Mouse (Mus musculus): ENCODE data around the gene Dcps. TPM values are rescaled to one million over a fixed set of nuclear protein-coding genes. Genes with fewer than 3 reads are reported as not detected.

The Dcps gene
- total RNA-seq (2023), result 10 to 100 TPM; 20.9 to 26.4 TPM

DNA sequence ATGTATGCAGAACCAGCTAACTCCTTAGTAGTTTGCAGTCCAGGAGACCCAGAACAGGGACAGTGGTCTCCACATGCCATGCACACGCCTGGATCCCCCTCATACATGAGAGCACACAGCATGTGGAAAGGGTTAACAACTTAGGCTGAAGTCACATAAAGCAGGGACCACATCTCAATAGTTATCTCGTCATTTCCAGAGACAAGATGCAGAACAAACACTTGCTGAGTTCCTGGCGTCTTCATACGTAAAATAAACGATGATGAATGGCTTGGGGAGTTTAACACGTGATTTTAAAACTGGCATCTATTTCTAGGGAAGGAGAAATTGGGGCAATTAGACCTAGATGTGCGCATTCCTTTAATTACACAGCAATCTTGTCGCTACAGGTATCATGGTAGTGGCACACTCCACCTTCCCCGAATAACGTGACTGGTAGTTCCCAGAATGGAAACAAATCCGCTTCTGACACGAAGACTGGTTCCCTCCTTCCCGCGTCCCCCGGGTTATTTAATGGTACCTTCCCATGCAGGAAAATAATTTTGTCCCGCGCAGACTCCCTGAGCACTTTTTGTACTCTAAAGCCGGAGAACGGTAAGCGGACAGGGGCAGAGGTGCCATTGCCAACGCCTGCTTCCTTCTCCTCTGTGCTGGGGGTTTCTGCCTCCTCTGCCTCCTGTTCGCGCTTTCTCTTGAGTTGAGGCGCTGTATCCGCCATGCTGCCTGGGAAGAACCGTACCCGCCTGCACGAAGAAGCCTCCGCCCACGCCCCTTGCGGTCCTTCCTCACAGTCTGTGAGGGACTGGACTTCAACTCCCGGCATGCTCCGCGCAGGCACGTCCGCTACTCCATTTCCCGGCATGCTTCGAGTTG, at the start of gene Dcps:
Gene Dcps (minus strand): TSS at position 811 of the 873 bp plus-strand sequence.

DNA sequence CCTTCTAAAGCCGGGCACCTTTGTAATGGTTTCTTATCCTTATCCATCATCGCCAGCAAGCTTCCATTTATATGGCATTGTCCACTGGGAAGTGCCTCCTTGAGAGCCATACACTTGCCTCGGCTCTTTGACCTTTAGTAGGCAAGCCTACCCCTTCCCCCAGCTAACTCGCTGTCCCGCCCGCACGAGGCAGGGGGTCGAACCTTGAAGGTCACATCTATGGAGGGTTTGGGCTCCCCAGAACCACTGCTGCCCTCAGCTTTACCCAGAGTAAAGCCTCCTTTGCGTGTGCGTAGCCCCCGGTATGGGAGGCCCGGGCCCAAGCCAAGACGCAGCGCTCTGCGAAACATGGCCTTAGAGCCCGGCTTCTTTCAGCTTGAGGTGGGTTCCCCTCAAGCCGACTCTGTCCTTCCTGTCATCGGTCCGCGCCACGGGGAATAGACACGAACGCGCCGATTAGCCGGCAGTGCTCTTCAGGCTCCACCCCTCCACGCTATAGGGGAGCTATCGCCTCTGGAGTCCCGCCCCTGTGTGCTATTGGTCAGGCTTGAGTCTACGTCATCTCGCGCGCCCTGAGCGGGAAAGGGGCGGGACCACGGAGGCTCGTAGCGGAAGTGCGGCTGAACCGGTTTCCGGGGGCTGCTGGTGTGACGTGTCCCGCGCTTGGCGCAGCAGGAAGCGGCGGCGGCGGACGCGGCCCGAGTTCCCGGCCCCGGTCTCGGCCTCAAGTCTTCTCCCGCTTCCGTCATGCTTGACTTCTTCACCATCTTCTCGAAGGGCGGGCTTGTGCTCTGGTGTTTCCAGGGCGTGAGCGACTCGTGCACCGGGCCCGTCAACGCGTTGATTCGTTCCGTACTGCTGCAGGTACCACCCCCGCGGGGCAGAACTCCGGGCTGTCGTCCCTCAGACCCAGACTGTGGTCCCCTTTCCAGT, 34.9 kb upstream of the Dcps start, which contains the start of gene Foxred1:
Gene Foxred1 (minus strand): TSS at position 514 of the 933 bp plus-strand sequence.

GRCm38 (mm10) chr9:35199772-35200471, 24.1 kb upstream of the Dcps start, which contains the start of the genes Srpr and Tirap:
Gene Srpr (plus strand): TSS chr9:35200175.
Gene Tirap (minus strand): TSS chr9:35200291.

GRCm38 (mm10) chr9:35119168-35119567, 56.7 kb downstream of the Dcps start, which contains the start of gene St3gal4:
Gene St3gal4 (minus strand): TSS chr9:35119268.

Other genes starting within 250 kb of the Dcps start
- gene St3gal4, start 56.8 kb downstream of the Dcps start, total RNA-seq (2023), result 10 to 100 TPM; 68.5 to 85.8 TPM
- 10 to 100 TPM; 68.7 to 79.8 TPM for gene Srpr, start 24.1 kb upstream of the Dcps start, total RNA-seq (2023)
- gene Tirap, start 24.2 kb upstream of the Dcps start, total RNA-seq (2023), result 10 to 100 TPM; 40.9 to 56.2 TPM
- gene Foxred1, start 35.0 kb upstream of the Dcps start, total RNA-seq (2023), result 10 to 100 TPM; 18.8 to 28.0 TPM
- gene Fam118b, start 91.7 kb upstream of the Dcps start, total RNA-seq (2023), result 10 to 100 TPM; 15.8 to 19.5 TPM
- 10 to 100 TPM in 1 of 2 experiments, 1 to 10 TPM in 1; 9.3 to 10.1 TPM for gene Rpusd4, start 91.8 kb upstream of the Dcps start, total RNA-seq (2023)
- gene Cdon, start 245.1 kb upstream of the Dcps start, total RNA-seq (2023), result 1 to 10 TPM in 1 of 2 experiments, under 1 TPM in 1; 0.90 to 2.3 TPM

Measured in neutrophil, adult 83 days (primary cell).